Mouse (Mus musculus) CH12.LX (cell line): ENCODE data around the gene Shank1.

Experiments
- CTCF ChIP-seq, 2 experiments: IDR thresholded peaks in 1 of 2; conservative IDR thresholded peaks in 1 of 2; 2 replicates each; pipeline ENCODE4 v1.5.1; 2011 to 2012; ENCODE audit warnings: low read depth in 2 of 2, low read length in 2 of 2, improper control_type of control experiment in 1 of 2, inconsistent platforms in 1 of 2, mild to moderate bottlenecking in 1 of 2, moderate library complexity in 1 of 2
- EP300 ChIP-seq: IDR thresholded peaks from 2 replicates; pipeline ENCODE4 v1.6.1; 2011; ENCODE audit warnings: low read length, improper control_type of control experiment
- HCFC1 ChIP-seq: IDR thresholded peaks from 2 replicates; pipeline ENCODE4 v1.6.1; 2012; ENCODE audit warnings: low read depth, mild to moderate bottlenecking, inconsistent platforms, low read length, improper control_type of control experiment
- JUND ChIP-seq: conservative IDR thresholded peaks from 2 replicates; pipeline ENCODE4 v1.6.1; 2011; ENCODE audit warnings: low read depth, low read length, improper control_type of control experiment
- NELFE ChIP-seq: IDR thresholded peaks from 2 replicates; pipeline ENCODE4 v1.6.1; 2011; ENCODE audit warnings: low read depth, low read length, improper control_type of control experiment
- NRF1 ChIP-seq: IDR thresholded peaks from 2 replicates; pipeline ENCODE4 v1.6.1; 2014; ENCODE audit warnings: low read depth, mild to moderate bottlenecking, inconsistent platforms, low read length, improper control_type of control experiment, moderate library complexity
- POLR2A ChIP-seq: IDR thresholded peaks from 2 replicates; pipeline ENCODE4 v1.6.1; 2011; ENCODE audit warnings: low read depth, mild to moderate bottlenecking, improper control_type of control experiment, low read length
- RAD21 ChIP-seq: IDR thresholded peaks from 2 replicates; pipeline ENCODE4 v1.6.1; 2011; ENCODE audit warnings: low read depth, mild to moderate bottlenecking, low read length, improper control_type of control experiment, moderate library complexity
- RCOR1 ChIP-seq: conservative IDR thresholded peaks from 2 replicates; pipeline ENCODE4 v1.6.1; 2012; ENCODE audit warnings: low read depth, mild to moderate bottlenecking, inconsistent platforms, low read length, improper control_type of control experiment
- UBTF ChIP-seq: IDR thresholded peaks from 2 replicates; pipeline ENCODE4 v1.6.1; 2012; ENCODE audit warnings: low read depth, mild to moderate bottlenecking, inconsistent platforms, low read length, improper control_type of control experiment, moderate library complexity
- USF2 ChIP-seq: conservative IDR thresholded peaks from 2 replicates; pipeline ENCODE4 v1.6.1; 2011; ENCODE audit warnings: low read depth, low read length, improper control_type of control experiment

GRCm38 (mm10) chr7:44326614-44327013, 16.6 kb downstream of the Shank1 start:
- no peak for TF ChIP-seq CTCF (conservative IDR thresholded peaks at IDR 0.05 in 1 of 2, IDR thresholded peaks at IDR 0.05 in 1 of 2; ENCODE audit: low read depth in 2 of 2, low read length in 2 of 2)
- TF ChIP-seq USF2: no peak
- no peak for TF ChIP-seq NELFE
- no peak for TF ChIP-seq POLR2A
- TF ChIP-seq RAD21: no peak
- no peak for TF ChIP-seq UBTF
- no peak for TF ChIP-seq JUND
- TF ChIP-seq EP300: no peak
- no peak for TF ChIP-seq NRF1
- TF ChIP-seq RCOR1: no peak
- TF ChIP-seq HCFC1: no peak
